Mouse (Mus musculus) kidney, adult 2 months (tissue): ENCODE results near the gene Mccc1. TPM values are rescaled to one million over a fixed set of nuclear protein-coding genes. Genes with fewer than 3 reads are reported as not detected.

Experiments used
- DNase-seq: peaks from one replicate; pipeline ENCODE4 v3.0.0; 2021
- H3K27ac ChIP-seq: fragments of 200-500 bp; 2 replicates; pipeline ENCODE4 v1.5.1; 2012; ENCODE audit warnings: low read depth, low read length, control low read depth, inconsistent platforms; ENCODE audit not compliant: insufficient read depth
- H3K27me3 ChIP-seq: fragments of 200-500 bp; replicated peaks from 2 replicates; pipeline ENCODE4 v1.6.1; 2012; ENCODE audit warnings: mild to moderate bottlenecking, moderate library complexity, low read length, inconsistent platforms; ENCODE audit not compliant: control insufficient read depth, insufficient read depth
- H3K36me3 ChIP-seq: fragments of 200-500 bp; 2 replicates; pipeline ENCODE4 v1.6.1; 2012; ENCODE audit warnings: mild to moderate bottlenecking, moderate library complexity, low read length, inconsistent platforms; ENCODE audit not compliant: control insufficient read depth, insufficient read depth
- H3K4me1 ChIP-seq: fragments of 200-500 bp; 2 replicates; pipeline ENCODE4 v1.6.1; 2011; ENCODE audit warnings: low read length; ENCODE audit not compliant: control insufficient read depth, insufficient read depth
- H3K4me3 ChIP-seq: fragments of 200-500 bp; 2 replicates; pipeline ENCODE4 v1.5.1; 2011; ENCODE audit warnings: mild to moderate bottlenecking, low read depth, low read length, control low read depth; ENCODE audit not compliant: insufficient read depth
- CTCF ChIP-seq: fragments of 200-500 bp; conservative IDR thresholded peaks from 2 replicates; pipeline ENCODE4 v1.5.1; 2011; ENCODE audit warnings: low read depth, mild to moderate bottlenecking, control low read depth, low read length, moderate library complexity, mixed read lengths; ENCODE audit not compliant: insufficient read depth, insufficient read length
- POLR2A ChIP-seq: fragments of 200-500 bp; IDR thresholded peaks from one replicate; pipeline ENCODE4 v1.6.1; 2011; ENCODE audit warnings: low read depth, low read length, control low read depth
- WGBS: fragments of 180-500 bp; shearing (Covaris S2); methylation state at CpG from one replicate; pipeline ENCODE4 v1.1.7; 2018; 5-methylcytosine and 5-hydroxymethylcytosine counted together
- polyA plus RNA-seq: library from polyadenylated mRNA; depleted of rRNA; stranded (reverse); fragments of >200 nt; gene quantifications from 2 replicates; pipeline ENCODE4 v1.2.3, GENCODE M21; 2012

The Mccc1 gene
- polyA plus RNA-seq, 1 experiment = 73.7 TPM

DNA sequence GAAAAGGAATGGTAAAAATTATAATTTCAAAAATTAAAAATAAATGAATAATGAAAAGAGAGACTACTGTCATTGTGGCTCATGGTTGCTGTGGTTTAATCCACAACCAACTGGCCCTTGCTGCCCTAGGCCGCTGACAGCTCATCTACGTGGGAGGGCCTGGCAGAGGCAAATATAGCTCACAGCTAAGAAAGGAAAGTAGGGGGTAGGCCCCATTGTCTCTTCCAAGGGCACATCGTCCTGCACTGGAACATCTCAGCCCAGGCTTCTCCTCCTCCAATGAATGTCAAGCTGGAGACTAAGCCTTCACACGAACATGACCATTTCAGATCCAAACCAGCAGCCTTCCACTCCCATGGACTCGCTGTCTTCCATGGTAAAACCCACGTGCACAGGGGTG, 14.2 kb downstream of the Mccc1 start:
- DNase-seq = no peak
- Histone ChIP-seq H3K27ac (no peak overlapping the region), H3K36me3 (peaks cover 9% of the 10 kb centered on the region), H3K4me1 (no peaks in the 10 kb centered on the region), H3K27me3 (no peaks in the 10 kb centered on the region), H3K4me3 (no peak overlapping the region)
- WGBS = 88% methylated on average over 6 of the region's 6 CpGs
- TF ChIP-seq POLR2A (no peak), CTCF (no peak)

DNA sequence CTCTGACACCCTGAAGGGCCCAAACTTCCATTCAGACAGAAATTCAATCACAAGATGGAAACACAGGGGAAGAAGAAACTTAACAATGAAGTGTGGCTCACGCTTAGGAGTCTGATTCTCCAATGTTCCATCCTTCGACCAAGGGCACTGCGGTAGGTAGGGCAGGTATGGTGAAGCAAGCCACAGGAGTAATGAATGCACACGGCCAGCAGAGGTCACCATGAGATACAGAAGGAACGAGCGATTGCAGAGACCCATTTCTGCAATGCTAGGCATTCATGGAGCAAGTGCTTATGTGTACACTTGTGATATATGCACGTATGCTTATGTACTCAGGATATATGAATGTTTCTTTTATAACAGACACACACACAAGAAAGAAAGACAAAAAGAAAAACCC, 26.9 kb downstream of the Mccc1 start:
- no peaks in the 10 kb centered on the region; the same call in 1 of the 2 replicates for H3K4me1 ChIP-seq
- no peak overlapping the region for H3K4me3 ChIP-seq
- 58% methylated on average over 7 of the region's 7 CpGs for WGBS
- H3K27ac ChIP-seq = no peak overlapping the region
- TF ChIP-seq CTCF (peak; percentile 75), POLR2A (no peak)
- H3K27me3 ChIP-seq = no peaks in the 10 kb centered on the region
- peaks cover 2% of the 10 kb centered on the region; the same call in 1 of the 2 replicates for H3K36me3 ChIP-seq
- peak; percentile 54 for DNase-seq

DNA sequence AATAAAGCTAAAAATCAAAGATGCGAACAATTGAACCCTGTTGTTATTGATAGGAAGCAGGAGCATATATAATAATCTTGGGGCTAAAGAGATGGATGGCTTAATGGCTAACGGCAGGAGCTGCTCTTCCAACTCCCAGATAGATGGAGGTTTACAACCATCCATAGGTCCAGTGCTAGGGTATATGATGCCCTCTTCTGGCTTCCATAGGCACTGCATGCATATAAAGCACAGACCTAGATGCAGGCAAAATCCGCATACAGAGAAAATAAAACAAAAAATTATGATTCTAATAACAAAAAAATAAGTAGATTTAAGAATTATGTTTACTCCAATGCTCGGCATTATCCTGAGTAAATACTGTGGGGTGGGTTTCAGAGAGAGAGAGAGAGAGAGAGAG, 27.5 kb downstream of the Mccc1 start:
- no peaks in the 10 kb centered on the region for H3K27me3 ChIP-seq
- no peak overlapping the region for H3K4me3 ChIP-seq
- peaks cover 3% of the 10 kb centered on the region; the same call in 1 of the 2 replicates for H3K36me3 ChIP-seq
- peak; percentile 28 for DNase-seq
- TF ChIP-seq POLR2A (no peak), CTCF (peak; percentile 35)
- WGBS = 82% methylated on average over 4 of the region's 4 CpGs
- H3K4me1 ChIP-seq = no peaks in the 10 kb centered on the region; the same call in 1 of the 2 replicates
- no peak overlapping the region for H3K27ac ChIP-seq

DNA sequence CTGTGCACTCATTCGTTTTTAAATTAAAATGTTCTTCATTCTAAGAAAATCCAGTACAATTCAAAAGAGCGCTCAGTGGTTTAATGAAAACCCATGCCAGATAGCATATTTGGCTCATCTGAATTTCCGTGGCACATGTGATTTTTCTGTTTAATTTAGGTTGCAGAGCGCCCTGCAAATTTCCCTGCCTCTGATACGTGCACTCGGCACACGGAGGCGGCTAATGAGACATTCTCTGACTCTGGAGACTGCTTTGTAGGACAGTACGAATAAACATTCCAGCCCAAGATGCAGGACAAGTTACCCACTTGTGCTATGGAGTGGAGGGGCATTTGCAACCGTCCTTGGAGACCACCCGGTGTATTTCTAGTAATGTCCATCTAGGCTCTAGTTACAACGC, 29.3 kb downstream of the Mccc1 start:
- WGBS = 83% methylated on average over 12 of the region's 12 CpGs
- no peaks in the 10 kb centered on the region for H3K27me3 ChIP-seq
- no peak overlapping the region for H3K4me3 ChIP-seq
- DNase-seq = no peak
- peaks cover 1% of the 10 kb centered on the region for H3K36me3 ChIP-seq
- peak overlapping the region; percentile 79; the same call in 1 of the 2 replicates for H3K27ac ChIP-seq
- H3K4me1 ChIP-seq = no peaks in the 10 kb centered on the region; the same call in 1 of the 2 replicates
- TF ChIP-seq CTCF (no peak), POLR2A (no peak)

DNA sequence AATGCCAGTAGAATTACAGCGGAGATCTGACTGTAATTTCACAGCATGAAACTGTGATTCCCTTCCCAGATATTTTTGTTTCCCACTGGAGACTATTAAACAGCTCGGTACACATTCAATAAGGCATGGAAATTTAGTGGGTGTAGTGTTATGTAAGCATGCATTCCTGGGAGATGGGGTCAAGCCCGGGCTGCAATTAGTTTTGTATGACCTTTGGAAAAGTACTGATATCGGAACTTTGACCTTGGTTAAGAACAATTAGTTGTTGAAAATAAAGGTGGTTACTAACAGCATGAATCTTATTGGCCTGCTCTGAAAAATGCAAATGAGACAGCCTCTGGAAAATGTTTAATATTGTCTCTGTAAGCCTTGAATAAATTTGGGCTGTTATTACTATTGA, 30.0 kb downstream of the Mccc1 start:
- TF ChIP-seq POLR2A = no peak
- TF ChIP-seq CTCF = no peak
- H3K27ac ChIP-seq = no peak overlapping the region
- DNase-seq = peak; percentile 75
- H3K27me3 ChIP-seq = no peaks in the 10 kb centered on the region
- no peak overlapping the region for H3K4me3 ChIP-seq
- peaks cover 3% of the 10 kb centered on the region for H3K36me3 ChIP-seq
- H3K4me1 ChIP-seq = no peaks in the 10 kb centered on the region; the same call in 1 of the 2 replicates
- WGBS = 40% methylated on average over 4 of the region's 4 CpGs

DNA sequence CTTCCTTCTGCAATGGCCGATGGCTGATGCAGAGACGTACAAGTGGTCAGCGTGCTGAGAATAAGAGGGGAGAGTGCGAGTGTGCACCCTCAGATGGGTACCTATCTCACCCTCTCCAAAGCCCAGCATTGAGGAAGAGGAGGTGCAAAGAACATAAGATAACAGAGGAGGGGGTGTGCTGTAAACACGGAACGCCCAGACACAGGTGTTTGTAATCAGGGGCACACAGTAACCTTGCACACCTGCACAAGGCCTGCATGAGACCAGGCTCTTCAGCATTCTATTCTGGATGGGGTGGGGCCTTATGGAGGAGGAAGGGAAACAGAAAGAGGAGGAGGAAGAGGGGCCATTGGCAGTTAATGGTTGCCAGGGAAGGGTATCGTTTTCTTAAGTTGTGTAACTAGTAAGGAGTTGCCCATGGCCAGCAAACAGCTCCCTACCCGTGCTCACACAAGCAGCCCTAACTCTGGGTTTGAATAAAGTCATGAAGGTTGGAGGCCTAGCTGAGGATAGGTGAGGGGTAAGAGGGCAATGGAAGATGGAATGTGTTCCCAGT, 33.0 kb downstream of the Mccc1 start:
- TF ChIP-seq POLR2A = no peak
- H3K4me1 ChIP-seq = peaks cover 3% of the 10 kb centered on the region; the same call in 1 of the 2 replicates
- H3K27me3 ChIP-seq = no peaks in the 10 kb centered on the region
- no peak overlapping the region for H3K27ac ChIP-seq
- no peak for DNase-seq
- H3K36me3 ChIP-seq = peaks cover 9% of the 10 kb centered on the region
- WGBS = 85% methylated on average over 8 of the region's 8 CpGs
- no peak overlapping the region for H3K4me3 ChIP-seq

DNA sequence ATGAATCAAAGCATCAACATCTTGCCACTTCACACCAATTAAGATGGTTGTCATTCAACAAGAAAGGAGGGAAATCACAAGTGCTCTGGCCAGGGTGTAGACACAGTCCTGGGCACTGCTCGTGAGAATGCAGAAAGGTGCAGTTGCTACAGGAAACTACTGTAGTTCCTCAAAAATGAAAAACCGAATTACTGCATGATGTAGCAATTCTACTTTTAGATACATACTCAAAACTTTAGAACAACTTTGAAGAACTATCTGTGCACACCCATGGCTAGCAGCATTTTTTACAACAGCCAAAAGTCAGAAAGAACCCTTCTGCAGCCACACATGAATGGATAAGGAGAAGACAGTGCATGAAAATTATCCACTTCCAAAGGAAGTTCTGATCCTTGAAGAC, 34.0 kb downstream of the Mccc1 start:
- TF ChIP-seq CTCF = no peak
- TF ChIP-seq POLR2A = no peak
- H3K36me3 ChIP-seq = peaks cover 9% of the 10 kb centered on the region

DNA sequence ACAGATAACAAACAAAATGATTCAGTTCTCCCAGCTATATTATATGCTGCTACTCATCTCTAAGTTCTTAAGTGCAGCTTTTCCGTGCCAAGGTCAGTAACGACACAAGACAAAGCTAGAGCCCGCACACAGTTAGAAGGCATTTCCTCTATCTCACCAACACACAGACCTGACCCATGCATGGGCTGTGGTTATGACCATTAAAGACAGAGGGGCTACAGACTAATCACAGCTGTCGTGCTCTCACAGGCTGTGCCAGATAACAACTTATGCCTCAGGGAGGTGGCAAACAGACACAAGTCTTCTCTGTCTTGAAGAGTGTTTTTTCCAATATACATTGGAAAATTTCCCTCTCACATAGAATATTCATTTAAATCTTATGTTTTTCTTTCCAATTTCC, 35.5 kb downstream of the Mccc1 start:
- TF ChIP-seq POLR2A = no peak
- TF ChIP-seq CTCF = no peak
- no peak overlapping the region for H3K27ac ChIP-seq
- H3K4me1 ChIP-seq = 0 out of 2 replicates have a peak, but pooled peaks cover 3% of the 10 kb centered on the region
- WGBS = 83% methylated on average over 4 of the region's 4 CpGs
- H3K36me3 ChIP-seq = peaks cover 9% of the 10 kb centered on the region
- no peaks in the 10 kb centered on the region for H3K27me3 ChIP-seq
- no peak for DNase-seq
- H3K4me3 ChIP-seq = no peak overlapping the region

More for the DNA sequence above, 34.0 kb downstream of the Mccc1 start:
- Histone ChIP-seq H3K27me3 (no peaks in the 10 kb centered on the region), H3K4me3 (no peak overlapping the region), H3K4me1 (peaks cover 3% of the 10 kb centered on the region; the same call in 1 of the 2 replicates), H3K27ac (no peak overlapping the region)
- DNase-seq = no peak
- 82% methylated on average over 2 of the region's 2 CpGs for WGBS
